Comparison of ENCODE assay signal across 20 mouse cellular contexts in genomic region chr2:172568466-172568865, GRCm38 (mm10). TPM values are rescaled to one million over a fixed set of nuclear protein-coding genes. Genes with fewer than 3 reads are reported as not detected.
DNase-seq lines count a peak whose midpoint lies in the region; ATAC-seq lines count a peak whose summit lies in the region.
"Had no signal": no experiment of that assay in that cellular context is flagged by ENCODE, and none has a peak within 500 bp of the region (broad histone marks: within the 10 kb centered on the region; RNA-seq: fewer than 3 reads in every experiment).

No protein-coding gene starts in this region.

- peak; percentile 87 for DNase-seq in ES-CJ7 (ENCODE audit: low read depth, low spot score)
- DNase-seq in R1 (ENCODE audit: low read depth, low spot score), result peak; percentile 75
- DNase-seq in urinary bladder, postnatal 14 days (ENCODE audit: low spot score), result no peak
- no peak for DNase-seq in cerebellum, adult 11 months
- DNase-seq: adrenal gland, adult 8-10 months; adrenal gland, postnatal 14 days; adrenal gland, postnatal 36 days; cerebellum, adult 18-20 months; cerebellum, adult 8-10 months; cerebellum, adult 9-11 months; cerebellum, postnatal 14 days; cerebellum, postnatal 36 days; embryo, embryonic 11 days had no signal

- no peak for ATAC-seq in granulocyte monocyte progenitor cell, adult 5-6 weeks (replicated peaks; ENCODE audit: poor library complexity, severe bottlenecking)
- ATAC-seq: activated CD4-positive, CD25-positive, alpha-beta regulatory T cell, adult 4 months; forebrain, embryonic 14.5 days; forebrain, embryonic 16.5 days; Patski had no signal

RNA-seq across cellular contexts. Expression of gene Tfap2c, which starts 19.1 kb away (rescaled TPM):
- not detected in 2 replicates for total RNA-seq in granulocyte monocyte progenitor cell, adult 5-6 weeks (2014; fragmentation: Nextera tagmentation)
- not detected in 2 replicates for total RNA-seq in granulocyte monocyte progenitor cell, adult 5-6 weeks (2017)
- total RNA-seq: adrenal gland, adult 18-20 months; adrenal gland, adult 8-10 months; adrenal gland, postnatal 14 days; adrenal gland, postnatal 36 days; common myeloid progenitor, adult 5-6 weeks had no signal

Comparison
In these comparisons a context has a peak if more than half of its experiments do, and no peak if none do; other contexts are left out.
1. DNase-seq: peak in ES-CJ7 (single experiment) and R1 (single experiment); none in urinary bladder, postnatal 14 days (single experiment) and cerebellum, adult 11 months (single experiment).